Mouse (Mus musculus) right cerebral cortex, postnatal 25 days (tissue): ENCODE results near the gene Spg20.

Source experiments
- DNase-seq: peaks from one replicate; pipeline ENCODE4 v3.0.0; 2022

Spg20 gene

DNA sequence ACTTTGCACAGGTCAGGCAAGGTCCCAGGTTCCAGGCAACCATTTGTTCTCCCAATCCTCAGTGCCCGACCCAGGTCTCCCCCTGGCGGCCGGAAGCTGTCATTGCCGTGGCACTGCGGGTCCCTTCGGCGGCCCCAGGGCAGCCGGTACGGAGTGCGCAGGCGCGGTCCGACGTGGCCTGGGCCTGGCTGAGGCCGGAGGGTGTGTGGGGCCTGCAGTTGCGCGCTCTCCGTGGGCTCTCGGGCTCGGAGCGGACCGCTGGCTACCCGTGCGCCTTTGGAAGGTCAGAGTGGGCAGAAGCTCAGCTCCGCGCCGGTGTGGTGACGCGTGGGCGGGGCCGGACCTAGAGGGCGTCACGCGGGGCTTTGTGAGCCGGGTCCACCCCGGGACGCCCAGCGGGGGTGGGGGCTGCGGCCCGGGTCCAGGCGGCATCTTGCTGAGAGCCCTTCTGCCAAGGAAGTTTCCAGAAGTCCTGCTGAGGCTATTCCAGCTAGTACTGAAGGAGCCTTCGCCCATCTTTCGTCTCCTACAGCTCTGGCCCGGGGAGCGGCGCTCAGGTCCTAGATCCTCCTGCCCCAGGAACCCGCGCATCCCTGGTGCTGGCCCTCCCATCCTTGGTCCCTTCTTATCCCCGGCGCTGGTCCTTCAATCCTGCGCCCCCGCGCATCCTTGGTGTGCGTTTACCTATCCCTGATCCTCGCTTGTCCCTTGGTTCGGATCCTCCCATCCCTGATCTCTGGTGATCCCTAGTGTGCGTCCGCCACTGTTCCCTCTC lies at the start of gene Spg20:
Gene Spg20 (plus strand): TSS at position 174 of the 775 bp plus-strand sequence.
- peak; percentile 93 for DNase-seq

DNA sequence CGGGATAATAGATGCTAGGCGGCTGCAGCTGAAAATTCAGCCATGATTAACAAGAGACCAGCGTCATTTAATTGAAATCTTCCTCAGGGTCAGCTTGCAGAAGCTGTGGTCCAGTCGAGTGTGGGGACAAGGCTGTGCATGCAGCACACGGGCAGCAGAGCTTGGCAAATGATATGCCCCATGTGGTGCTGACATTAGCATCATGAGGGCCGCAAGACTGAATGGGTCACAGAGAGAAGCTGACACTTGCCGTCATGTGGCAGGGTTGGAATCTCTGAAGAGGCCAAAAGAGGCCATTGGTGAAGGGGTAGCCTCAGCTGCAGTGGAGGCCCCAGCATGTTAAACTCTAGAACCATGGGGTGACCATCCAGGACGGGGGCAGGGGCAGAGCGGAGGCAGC lies 49.3 kb upstream of the Spg20 start:
- no peak for DNase-seq

DNA sequence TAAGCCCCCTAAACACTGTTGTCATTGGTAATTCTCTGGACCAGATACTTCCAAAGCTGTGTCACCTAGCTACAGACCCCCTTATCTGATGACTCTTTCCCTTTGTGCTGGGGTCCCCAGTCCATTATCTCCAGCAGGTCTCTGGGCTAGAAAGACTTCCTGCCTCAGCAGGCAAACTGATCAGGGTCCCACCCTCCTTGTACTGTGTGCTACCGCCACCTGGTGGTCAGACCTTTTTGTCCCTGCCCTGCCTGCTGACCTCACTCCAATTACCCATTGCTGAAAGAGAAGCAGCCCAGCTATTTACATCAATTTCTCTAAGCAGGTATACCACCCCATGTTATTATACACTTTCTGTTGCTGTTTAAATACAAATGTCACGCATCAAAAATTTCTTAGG lies 47.5 kb upstream of the Spg20 start:
- peak; percentile 68 for DNase-seq

DNA sequence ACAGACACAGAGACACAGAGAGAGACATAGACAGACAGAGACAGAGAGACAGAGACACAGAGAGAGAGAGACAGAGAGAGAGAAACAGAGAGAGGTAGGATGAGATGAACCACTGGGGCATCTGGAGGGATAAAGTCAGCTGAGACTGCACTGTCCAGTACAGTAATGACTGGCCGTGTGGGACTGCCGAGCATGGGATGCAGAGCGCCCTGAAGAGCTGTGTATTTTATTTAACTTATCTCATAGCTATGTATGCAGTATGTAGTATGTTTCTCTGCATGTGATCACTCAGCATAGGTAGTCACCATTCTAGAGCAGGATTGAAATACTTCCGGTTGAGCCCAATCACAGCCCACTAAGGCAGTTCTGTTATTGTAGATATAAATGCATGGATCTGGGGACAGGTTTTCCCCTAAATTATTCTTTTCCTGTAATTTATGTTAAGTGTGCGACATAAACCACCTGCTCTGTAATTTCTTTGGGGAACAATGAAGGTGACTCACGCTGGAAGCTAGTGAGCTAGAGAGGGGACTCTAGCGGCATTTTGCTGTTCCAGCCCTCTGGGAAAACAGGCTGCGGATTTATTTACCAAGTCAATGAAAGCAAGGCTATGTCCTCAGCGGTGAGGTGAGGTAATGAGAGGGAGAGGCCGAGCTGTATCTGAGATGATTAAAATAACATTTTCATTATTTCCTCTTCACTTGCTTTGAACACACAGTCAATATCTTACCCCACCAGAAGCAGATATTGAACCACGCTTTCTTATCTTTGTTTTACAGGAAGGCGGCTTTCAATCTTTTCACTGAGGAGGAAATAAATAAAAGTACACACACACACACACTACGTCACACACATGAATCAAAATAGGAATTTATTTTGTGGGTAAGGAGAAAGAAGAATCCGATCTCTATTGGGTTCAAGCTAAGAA lies 45.9 kb upstream of the Spg20 start:
- no peak for DNase-seq

DNA sequence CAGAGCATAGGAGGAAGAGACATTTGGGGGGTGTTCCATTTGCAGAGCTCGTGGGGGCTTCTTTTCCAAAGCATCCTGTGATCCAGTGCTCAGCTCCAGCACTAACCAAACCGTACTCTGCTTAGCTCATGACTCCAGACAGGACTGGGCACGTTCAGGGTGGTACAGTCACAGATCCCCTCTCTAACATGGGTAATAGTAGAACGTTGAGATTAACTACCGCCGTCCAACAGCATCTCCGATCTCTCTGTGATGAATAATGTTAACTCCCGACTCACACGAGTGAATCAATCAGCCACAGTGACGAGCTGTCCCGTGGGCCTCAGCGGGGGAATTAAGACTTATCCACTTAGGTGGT lies 45.3 kb upstream of the Spg20 start:
- DNase-seq: no peak

DNA sequence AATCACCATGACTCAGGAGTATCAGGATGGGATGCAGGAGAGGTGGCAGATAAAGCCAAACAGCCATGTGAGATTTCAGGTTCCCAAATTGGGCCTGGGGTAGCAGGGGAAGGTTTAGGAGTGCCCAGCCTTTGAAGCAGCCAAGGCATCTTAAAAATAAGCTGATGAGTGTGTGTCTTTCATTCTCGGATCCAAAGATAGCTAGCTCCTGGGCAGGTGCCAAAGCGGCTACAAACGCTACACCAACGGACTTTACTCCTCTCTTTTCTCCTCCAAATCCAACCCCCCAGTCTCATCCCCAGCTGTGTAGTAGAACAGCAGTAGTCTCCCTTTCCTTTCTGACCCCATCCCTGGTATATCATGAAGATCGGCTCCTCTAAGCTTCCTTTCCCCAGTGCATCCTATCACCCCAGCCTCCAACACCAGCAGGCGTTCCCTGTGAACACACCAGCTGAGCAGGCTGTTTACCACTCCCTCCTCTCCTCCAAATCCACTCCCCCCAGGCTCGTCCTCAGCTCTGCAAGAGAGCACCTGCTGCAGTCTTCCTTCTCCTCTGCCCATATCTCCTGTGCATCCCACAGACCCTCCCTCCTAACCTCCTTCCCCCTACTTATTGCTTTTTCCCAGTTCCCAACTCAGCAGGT lies 44.0 kb upstream of the Spg20 start:
- DNase-seq: no peak

DNA sequence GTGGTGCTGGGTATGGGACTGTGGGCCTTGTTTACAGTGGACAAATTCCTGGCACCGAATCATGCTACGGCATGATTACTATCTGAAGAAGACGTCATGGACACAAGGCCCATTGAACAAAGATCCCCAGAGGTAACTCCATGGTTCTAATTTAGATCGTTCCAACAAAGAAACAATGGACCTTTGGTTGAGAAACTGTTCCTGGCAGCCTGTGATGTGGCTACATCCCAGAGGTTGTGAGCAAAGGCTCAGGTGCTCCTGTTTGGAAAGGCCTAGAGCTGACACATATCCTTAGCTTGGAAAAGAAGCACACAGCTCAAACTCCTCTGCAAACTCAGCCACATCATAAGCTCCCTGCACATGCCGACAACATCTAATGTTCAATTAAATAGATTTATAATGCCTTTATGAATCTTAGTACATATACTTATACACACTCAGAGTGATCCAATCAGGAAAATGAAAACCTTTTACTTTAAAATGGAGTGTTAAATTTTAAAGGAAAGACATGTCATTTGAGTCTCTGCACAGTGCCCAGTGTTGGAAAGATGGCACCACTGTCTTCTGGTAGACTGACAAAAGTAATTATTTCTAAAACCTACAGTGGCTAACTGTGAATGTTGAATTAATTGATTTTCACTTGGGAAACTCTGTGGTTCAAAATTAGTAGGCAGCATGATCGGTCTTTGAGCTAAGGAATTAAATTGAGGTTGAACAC lies 37.2 kb upstream of the Spg20 start:
- no peak for DNase-seq

DNA sequence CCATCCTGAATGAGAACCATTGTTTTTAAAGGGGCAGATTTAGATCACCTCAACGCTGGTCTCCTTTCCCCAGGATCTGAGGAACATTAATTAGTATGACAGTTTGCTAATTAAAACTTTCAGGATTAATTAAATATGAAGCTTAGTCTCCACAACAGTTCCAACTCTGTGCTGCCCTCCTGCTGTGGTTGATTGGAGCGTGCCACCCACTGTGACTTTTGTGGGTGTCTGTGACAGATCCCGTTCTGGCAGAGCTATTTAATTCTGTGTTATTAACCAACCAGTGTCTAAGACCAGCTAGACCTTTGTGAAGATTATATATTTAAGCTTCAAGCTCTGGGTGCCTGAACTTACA lies 36.6 kb upstream of the Spg20 start:
- no peak for DNase-seq

DNA sequence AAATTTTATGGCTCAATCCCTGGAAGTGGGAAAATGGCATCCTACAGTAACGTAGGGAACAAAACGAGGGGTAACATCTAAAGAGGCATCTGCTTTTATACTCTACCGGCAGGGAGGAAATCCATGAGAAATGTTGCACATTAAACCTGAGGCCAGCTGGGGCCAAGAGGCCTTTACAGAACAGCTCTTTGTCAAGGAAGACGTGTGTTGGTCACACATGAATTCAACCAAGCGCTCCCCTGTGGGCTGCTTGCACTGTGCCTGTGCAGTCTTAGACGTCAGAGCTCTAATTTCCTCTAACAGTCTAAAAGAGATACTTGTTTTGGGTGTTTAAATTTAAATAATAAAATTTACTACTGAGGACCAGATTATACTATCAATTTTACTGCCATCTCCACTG lies 33.7 kb upstream of the Spg20 start:
- no peak for DNase-seq

DNA sequence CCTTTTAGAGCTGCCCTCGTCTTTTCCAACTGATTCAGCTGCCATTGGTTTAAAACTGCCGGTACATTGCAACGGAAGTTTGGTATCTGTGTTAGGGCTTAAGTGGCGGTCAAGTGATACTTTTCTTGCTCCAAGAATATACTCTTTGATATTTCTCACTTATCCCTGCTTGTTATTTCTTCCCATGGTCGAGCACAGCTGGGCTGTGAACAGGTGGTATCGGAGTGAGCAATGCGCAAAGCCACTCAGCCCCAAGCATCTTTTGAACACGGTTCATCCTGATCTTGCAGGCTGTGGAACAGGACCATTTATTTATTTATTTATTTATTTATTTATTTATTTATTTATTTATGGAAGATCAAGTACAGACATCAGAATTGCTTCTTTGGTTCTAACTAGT lies 32.3 kb upstream of the Spg20 start:
- no peak for DNase-seq

DNA sequence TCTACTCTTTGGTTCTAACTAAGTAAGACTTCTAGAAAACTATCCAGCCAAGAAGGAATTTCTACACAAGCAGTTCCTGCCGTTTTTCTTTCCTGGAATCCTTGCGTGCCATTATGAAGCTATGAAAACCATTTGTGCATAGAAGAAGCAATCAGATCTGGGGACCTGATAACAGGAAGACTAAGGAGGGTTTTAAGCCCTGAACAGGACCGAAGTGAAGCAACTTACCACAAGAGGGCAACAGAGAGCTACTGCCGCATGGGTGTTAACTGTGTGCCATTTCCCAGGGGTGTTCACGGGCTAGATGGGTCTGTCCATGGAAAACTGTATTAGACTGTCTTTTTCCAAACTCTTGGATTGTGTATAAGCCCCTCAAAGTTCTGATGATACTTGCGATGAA lies 31.9 kb upstream of the Spg20 start:
- peak; percentile 73 for DNase-seq

DNA sequence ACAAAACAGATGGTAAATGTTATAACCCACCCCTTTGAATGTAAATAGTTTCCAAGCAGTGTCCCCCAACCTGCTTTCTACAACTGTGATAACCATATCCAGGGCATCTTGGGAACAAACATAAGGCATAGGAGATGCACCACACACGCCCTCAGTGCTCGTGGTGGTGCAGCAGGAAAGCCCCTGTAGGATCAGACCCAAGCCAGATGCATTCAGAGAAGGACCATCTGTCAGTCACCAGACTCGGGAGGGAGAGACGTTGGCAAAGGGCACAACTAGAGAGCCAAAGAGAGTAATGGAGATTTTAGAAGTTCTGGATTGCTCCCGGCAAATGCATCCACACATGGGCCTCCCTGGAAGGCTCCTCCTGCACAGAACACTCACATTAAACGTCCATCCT lies 27.1 kb upstream of the Spg20 start:
- DNase-seq: no peak

DNA sequence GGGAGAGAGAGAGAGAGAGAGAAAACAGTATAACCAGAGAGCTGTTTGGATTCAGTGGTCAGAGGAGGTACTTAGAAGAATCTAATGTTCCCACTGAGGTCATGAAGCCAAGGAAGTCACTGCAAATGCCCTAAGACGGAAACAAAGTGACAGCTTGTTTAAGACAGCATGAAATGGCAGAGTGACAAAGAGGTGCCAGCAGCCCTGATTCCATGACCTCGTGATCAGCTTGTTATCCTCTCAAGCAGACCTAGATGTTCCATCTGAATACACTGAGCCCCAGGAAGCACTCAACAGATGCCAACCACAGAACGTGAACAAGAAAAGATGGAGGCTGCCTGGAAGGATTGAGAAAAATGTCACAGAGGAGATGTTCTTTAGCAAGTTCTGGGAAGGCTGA lies 26.2 kb upstream of the Spg20 start:
- no peak for DNase-seq

DNA sequence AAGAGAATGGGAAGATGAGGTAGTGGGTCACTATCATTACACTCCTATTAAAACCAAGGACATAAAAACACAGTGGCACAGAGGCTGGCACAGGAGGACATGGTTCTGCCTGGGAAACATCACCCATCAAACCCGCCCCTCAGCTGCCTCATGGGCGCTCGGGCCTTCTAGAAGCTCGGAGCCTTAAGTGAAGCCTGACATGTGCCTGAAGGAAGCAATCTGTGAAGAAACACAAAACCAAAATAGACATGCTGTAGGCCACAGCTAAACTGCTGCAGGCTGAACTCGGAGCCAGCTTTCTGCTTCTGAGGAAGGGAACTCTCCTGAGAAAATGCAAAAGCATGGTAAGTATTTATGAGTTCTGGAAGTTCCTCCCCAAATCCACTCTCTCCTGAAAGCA lies 25.0 kb upstream of the Spg20 start:
- DNase-seq: no peak

DNA sequence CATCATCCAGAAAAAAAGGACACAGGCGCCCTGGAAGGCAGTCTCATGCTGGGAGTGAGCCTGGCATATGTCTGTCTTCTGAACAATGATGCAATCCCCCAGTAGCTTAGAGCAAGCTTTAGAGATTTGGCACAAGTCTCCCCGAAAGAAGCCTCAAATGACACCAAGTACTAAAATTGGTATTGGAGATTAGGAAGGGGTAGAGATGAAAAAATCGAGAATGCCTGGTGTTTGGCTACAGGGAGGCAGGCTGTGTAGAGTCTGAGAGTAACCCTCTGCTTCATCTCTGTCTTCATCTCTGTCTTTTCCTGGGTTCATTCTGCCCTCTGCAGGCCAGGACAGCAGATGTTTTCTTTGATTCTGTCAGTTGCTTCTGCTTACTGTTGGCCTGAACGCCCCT lies 24.5 kb upstream of the Spg20 start:
- no peak for DNase-seq

DNA sequence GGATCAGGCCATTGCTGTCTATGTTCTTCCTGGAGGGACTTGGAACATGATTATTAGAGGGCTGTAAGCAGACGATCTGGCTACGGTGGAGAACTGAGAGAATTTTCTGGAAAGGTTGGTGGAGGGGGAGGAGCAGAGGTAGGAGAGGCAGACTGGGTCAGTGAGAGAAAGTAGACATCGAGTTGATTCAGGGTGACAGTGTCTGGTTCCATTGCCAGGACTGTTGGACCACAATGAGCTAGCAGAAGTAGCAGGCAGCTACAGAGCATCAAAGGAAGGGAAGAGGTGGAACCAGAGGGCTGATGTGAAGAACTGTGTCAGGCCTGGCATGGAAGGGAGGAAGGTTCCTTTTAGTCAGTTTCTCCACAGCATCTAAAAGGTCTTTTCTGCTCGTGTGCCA lies 23.5 kb upstream of the Spg20 start:
- no peak for DNase-seq

DNA sequence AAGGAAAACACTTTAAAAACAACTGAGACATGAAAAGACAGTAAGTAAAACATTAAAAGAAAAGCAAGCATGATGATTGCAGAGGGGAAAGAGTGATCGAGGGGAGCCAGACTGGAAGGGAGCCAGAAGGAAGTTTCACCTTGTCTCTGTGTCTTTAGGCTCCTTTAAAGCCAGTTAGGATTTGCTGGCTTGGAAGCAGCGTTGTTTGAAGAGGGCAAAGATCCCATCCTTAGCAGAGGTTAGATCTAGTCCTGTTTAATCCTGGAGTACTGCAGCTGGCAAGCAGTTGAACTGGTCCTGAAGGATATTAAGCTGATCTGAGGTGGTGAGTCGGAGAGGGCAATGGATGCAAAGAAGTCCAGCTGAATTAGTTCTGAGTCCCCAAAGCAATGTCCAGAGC lies 23.1 kb upstream of the Spg20 start:
- no peak for DNase-seq

DNA sequence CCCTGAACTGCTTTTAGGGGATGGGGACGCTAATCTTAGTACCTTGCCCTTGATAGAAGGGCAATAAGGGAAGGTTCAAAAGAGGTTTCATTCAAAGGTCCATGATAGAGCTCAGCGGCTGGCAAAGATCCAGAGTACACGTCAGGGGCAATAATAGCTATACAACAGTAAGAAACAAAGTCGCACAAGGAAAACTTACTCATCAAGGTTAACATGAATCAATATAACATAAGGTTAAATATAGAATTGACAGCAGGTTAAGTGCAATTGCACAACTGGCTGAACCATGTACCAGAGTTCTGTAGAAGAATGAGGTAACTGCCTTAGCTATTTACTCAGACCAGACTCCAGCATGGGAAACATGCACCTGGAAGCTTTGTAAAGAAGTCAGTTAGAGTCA lies 22.6 kb upstream of the Spg20 start:
- DNase-seq: no peak

DNA sequence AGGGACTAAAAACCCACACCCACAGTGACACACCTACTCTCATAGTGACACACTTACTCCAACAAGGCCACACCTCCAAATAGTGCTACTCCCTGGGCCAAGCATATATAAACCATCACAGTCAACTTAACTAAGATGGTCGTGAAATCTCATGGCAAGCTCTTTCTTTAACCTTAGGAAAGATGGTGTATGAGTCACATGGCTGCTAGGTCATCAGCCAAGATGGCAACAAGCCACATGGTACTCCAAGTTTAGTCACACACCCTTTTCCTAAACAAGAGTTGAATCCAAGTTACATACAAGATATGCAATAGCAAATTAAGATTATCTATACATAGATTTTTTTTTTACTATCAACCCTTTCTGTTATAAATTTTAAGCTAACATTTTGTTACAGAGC lies 18.7 kb upstream of the Spg20 start:
- no peak for DNase-seq

DNA sequence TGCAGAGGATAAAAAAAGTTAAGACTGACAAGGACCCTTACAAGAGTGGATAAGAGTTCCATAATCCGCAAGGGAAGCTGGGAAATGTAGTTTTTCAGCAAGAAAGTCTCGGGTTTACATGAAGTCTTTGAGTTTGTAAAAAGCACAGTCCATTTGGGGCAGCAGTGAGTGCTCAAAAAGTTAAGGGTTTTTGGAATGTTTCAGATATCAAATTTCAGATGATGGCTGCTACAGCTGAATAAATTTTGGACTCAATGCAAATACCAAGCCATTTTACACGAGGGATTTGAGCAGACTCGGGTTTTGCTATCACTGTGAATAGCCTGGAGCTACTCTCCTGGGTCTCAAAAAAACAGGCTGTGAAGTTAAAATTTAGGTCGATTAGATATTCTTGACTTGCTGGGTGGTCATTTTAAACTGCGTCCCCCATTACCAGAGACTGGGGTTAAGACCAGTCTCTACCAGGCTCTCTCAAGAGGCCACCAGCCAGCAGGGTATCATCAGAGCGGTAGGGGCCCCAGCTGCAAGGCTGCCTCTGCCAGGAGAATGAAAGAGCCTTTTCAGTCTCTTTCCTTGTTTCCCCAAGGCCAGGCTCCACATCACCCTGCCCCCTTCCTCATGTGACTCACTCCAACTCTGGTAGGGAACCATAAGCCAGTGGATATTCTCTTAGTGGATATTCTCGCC lies 15.8 kb upstream of the Spg20 start:
- DNase-seq: no peak

DNA sequence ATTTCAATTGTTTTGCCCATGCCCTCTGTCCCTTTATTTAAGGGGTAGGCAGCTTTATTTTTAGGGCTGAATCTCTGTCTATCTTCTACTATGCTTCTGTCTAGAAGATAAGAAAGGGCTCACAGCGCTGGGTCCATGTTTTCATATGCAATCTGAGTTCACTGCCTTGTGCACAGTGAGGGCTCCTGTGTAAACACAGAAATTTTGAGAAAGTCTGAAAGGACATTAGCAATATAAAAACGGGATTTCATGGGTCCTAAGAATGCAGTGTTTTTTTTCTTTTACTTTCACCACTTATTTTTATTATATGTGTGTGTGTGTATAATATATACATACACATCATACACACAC lies 15.3 kb upstream of the Spg20 start:
- DNase-seq: no peak

DNA sequence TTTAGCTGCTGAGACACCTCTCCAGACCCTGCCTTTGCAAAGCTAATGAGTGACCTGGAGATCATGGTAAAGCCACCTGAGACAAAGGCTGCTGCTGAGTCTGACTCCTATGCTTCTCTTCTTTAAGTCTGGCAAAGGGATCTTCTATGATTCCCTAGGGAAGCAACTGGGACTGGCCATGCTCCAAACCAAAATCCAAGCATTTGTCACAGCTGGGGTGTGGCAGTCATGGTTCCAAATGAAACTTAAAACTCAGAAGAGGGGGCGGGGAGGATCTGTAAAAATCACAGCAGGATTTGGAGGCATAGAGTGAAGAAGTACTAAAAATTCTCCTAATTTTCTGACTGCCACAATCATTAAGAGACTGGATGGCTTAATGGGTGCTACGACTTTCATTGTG lies 14.7 kb upstream of the Spg20 start:
- no peak for DNase-seq

DNA sequence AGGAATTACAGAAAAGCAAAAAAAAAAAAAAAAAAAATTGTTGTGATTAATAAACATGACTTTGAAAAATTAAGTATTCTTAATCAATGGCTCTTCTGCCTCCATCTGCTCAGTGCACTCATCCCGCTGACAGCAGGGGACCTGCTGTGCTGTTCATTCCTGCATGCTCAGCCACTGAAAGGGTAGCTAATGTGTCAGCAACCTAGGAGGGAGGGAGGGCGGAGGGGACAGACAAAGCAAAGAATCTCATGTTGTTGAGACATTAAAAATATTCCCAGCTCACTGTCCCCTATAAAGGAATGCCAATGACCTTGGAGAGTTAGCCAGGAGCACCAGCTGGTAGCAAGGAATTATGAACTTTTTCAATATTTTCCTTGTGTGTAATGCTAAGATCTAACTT lies 13.9 kb upstream of the Spg20 start:
- no peak for DNase-seq
